Mouse (Mus musculus) midbrain, embryonic 16.5 days (tissue): Measurements from ENCODE around the gene Pim1. TPM values are rescaled to one million over a fixed set of nuclear protein-coding genes. Genes with fewer than 3 reads are reported as not detected.

ENCODE experiments used
- ATAC-seq: fragments of 200-750 bp; cut with Nextera tagmentation; 2 replicates; pipeline ENCODE4 v1.8.0; 2017; ENCODE audit warnings: moderate TSS enrichment
- H3K27ac ChIP-seq: fragments of 300-500 bp; sonication (generic); 2 replicates; pipeline ENCODE4 v1.5.1; 2014; ENCODE audit warnings: mild to moderate bottlenecking, low read length, mixed read lengths
- H3K27me3 ChIP-seq: fragments of 300-500 bp; sonication (generic); 2 replicates; pipeline ENCODE4 v1.6.1; 2014; ENCODE audit warnings: low read depth, low read length, mixed read lengths; ENCODE audit not compliant: control insufficient read depth, insufficient read depth
- H3K36me3 ChIP-seq: fragments of 300-500 bp; sonication (generic); 2 replicates; pipeline ENCODE4 v1.6.1; 2014; ENCODE audit warnings: mild to moderate bottlenecking, low read length, moderate library complexity, mixed read lengths; ENCODE audit not compliant: control insufficient read depth, insufficient read depth
- H3K4me1 ChIP-seq: fragments of 300-500 bp; sonication (generic); 2 replicates; pipeline ENCODE4 v1.6.1; 2014; ENCODE audit warnings: mild to moderate bottlenecking, low read length, mixed read lengths; ENCODE audit not compliant: control insufficient read depth, insufficient read depth
- H3K4me2 ChIP-seq: fragments of 300-500 bp; sonication (generic); 2 replicates; pipeline ENCODE4 v1.6.1; 2014; ENCODE audit warnings: mild to moderate bottlenecking, low read length, mixed read lengths
- H3K4me3 ChIP-seq: fragments of 300-500 bp; sonication (generic); 2 replicates; pipeline ENCODE4 v1.5.1; 2014; ENCODE audit warnings: low read depth, mild to moderate bottlenecking, low read length, moderate library complexity, mixed read lengths
- H3K9ac ChIP-seq: fragments of 300-500 bp; sonication (generic); 2 replicates; pipeline ENCODE4 v1.6.1; 2014; ENCODE audit warnings: low read depth, low read length, mixed read lengths
- H3K9me3 ChIP-seq: fragments of 300-500 bp; sonication (generic); replicated peaks from 2 replicates; pipeline ENCODE4 v1.6.1; 2014; ENCODE audit warnings: mild to moderate bottlenecking, low read length, mixed read lengths; ENCODE audit not compliant: control insufficient read depth, poor library complexity, severe bottlenecking
- WGBS: fragments of 180-500 bp; shearing (Covaris S2); extraction: QIAGEN DNeasy Blood & Tissue Kit; methylation state at CpG from one replicate; pipeline ENCODE4 v1.1.7; 2014; 5-methylcytosine and 5-hydroxymethylcytosine counted together
- polyA plus RNA-seq: library from polyadenylated mRNA; unstranded; fragments of >200 nt; fragmentation: Nextera tagmentation; extraction: Ambion mirVana; gene quantifications from 2 replicates; pipeline ENCODE4 v1.2.1, GENCODE M21; 2015

Gene Pim1
- polyA plus RNA-seq, 1 experiment from 2014 or later, result 7.3 TPM

- Histone ChIP-seq H3K36me3 (no peaks in the 10 kb centered on the region), H3K27ac (no peak overlapping the region), H3K9me3 (no peaks in the 10 kb centered on the region), H3K4me1 (no peaks in the 10 kb centered on the region), H3K4me3 (no peak overlapping the region), H3K27me3 (no peaks in the 10 kb centered on the region), H3K4me2 (no peak overlapping the region), H3K9ac (no peak overlapping the region)
- no peak for ATAC-seq
- 90% methylated on average over 19 of the region's 19 CpGs for WGBS
Measured at GRCm38 (mm10) chr17:29542831-29543690, 52.5 kb downstream of the Pim1 start.

- Histone ChIP-seq H3K4me3 (no peak overlapping the region), H3K27me3 (no peaks in the 10 kb centered on the region), H3K4me2 (no peak overlapping the region), H3K36me3 (no peaks in the 10 kb centered on the region), H3K9ac (no peak overlapping the region), H3K4me1 (no peaks in the 10 kb centered on the region), H3K9me3 (no peaks in the 10 kb centered on the region), H3K27ac (no peak overlapping the region)
- WGBS, result 72% methylated on average over 2 of the region's 2 CpGs
- no peak for ATAC-seq
Measured at GRCm38 (mm10) chr17:29544064-29544463, 53.5 kb downstream of the Pim1 start.

GRCm38 (mm10) chr17:29545241-29545640, 54.7 kb downstream of the Pim1 start:
- Histone ChIP-seq H3K36me3 (no peaks in the 10 kb centered on the region), H3K27ac (no peak overlapping the region), H3K4me3 (no peak overlapping the region), H3K27me3 (no peaks in the 10 kb centered on the region), H3K4me2 (no peak overlapping the region), H3K9ac (no peak overlapping the region), H3K9me3 (no peaks in the 10 kb centered on the region), H3K4me1 (peaks cover 2% of the 10 kb centered on the region)
- WGBS, result 94% methylated on average over 5 of the region's 5 CpGs
- no peak for ATAC-seq

Other genes starting within 250 kb of the Pim1 start
- 106 and 107 TPM in 2 replicates for gene Ppil1, start 226.6 kb upstream of the Pim1 start, polyA plus RNA-seq
- gene BC004004, start 222.0 kb upstream of the Pim1 start, polyA plus RNA-seq, result 125 TPM in 2 replicates
- gene Pi16, start 173.1 kb upstream of the Pim1 start, polyA plus RNA-seq, result 3.3 and 4.4 TPM in 2 replicates
- gene Mtch1, start 142.8 kb upstream of the Pim1 start, polyA plus RNA-seq, result 463 and 470 TPM in 2 replicates
- 8.6 and 12.7 TPM in 2 replicates for gene Fgd2, start 129.8 kb upstream of the Pim1 start, polyA plus RNA-seq
- gene Gm17657, start 58.9 kb downstream of the Pim1 start, polyA plus RNA-seq, result not detected in 2 replicates
- 29.5 and 32.2 TPM in 2 replicates for gene Tbc1d22b, start 59.0 kb downstream of the Pim1 start, polyA plus RNA-seq
- gene Tmem217, start 61.6 kb downstream of the Pim1 start, polyA plus RNA-seq, result 0.89 and 1.3 TPM in 2 replicates
- 75.3 and 83.6 TPM in 2 replicates for gene Rnf8, start 124.0 kb downstream of the Pim1 start, polyA plus RNA-seq
- gene Gm28043, start 124.1 kb downstream of the Pim1 start, polyA plus RNA-seq, result 1.6 and 3.2 TPM in 2 replicates
- 122 and 127 TPM in 2 replicates for gene Cmtr1, start 169.8 kb downstream of the Pim1 start, polyA plus RNA-seq
- 9.9 and 10.9 TPM in 2 replicates for gene Ccdc167, start 226.3 kb downstream of the Pim1 start, polyA plus RNA-seq